Mouse (Mus musculus) midbrain, postnatal 0 days (tissue): ENCODE measurements at regions not wholly inside any gene's neighbourhood (a gene's known extent, or its start where the extent isn't known, plus 50 kb on each side); places are given as distances from the start of the nearest gene placed in this dataset.
A peak's percentile ranks its signal among the peaks of the same experiment; 100 is the strongest.

ENCODE experiments used
- ATAC-seq: fragments of 200-750 bp; cut with Nextera tagmentation; 2 replicates; pipeline ENCODE4 v1.8.0; 2017; ENCODE audit warnings: moderate number of reproducible peaks, mild to moderate bottlenecking, moderate TSS enrichment, moderate library complexity; ENCODE audit not compliant: low FRiP score
- DNase-seq: peaks from one replicate; pipeline ENCODE4 v3.0.0-alpha.2; 2015; ENCODE audit warnings: low spot score
- H3K27ac ChIP-seq: fragments of 300-500 bp; sonication (generic); 2 replicates; pipeline ENCODE4 v1.5.1; 2014; ENCODE audit warnings: low read depth, mild to moderate bottlenecking, low read length, mixed read lengths
- H3K27me3 ChIP-seq: fragments of 300-500 bp; sonication (generic); 2 replicates; pipeline ENCODE4 v1.6.1; 2014; ENCODE audit warnings: low read length, control low read depth, mixed read lengths; ENCODE audit not compliant: insufficient read depth
- H3K36me3 ChIP-seq: fragments of 300-500 bp; sonication (generic); 2 replicates; pipeline ENCODE4 v1.6.1; 2014; ENCODE audit warnings: low read length, control low read depth, mixed read lengths; ENCODE audit not compliant: insufficient read depth
- H3K4me1 ChIP-seq: fragments of 300-500 bp; sonication (generic); 2 replicates; pipeline ENCODE4 v1.6.1; 2014; ENCODE audit warnings: mild to moderate bottlenecking, control low read depth, antibody characterized with exemption, low read length, mixed read lengths; ENCODE audit not compliant: insufficient read depth
- H3K4me2 ChIP-seq: fragments of 300-500 bp; sonication (generic); 2 replicates; pipeline ENCODE4 v1.6.1; 2014; ENCODE audit warnings: low read depth, mild to moderate bottlenecking, low read length, mixed read lengths; ENCODE audit not compliant: poor library complexity, severe bottlenecking
- H3K4me3 ChIP-seq: fragments of 300-500 bp; sonication (generic); 2 replicates; pipeline ENCODE4 v1.5.1; 2014; ENCODE audit warnings: low read depth, mild to moderate bottlenecking, low read length, moderate library complexity
- H3K9ac ChIP-seq: fragments of 300-500 bp; sonication (generic); replicated peaks from 2 replicates; pipeline ENCODE4 v1.6.1; 2014; ENCODE audit warnings: mild to moderate bottlenecking, low read length, moderate library complexity, mixed read lengths; ENCODE audit not compliant: poor library complexity, severe bottlenecking
- H3K9me3 ChIP-seq: fragments of 300-500 bp; sonication (generic); 2 replicates; pipeline ENCODE4 v1.6.1; 2016; ENCODE audit warnings: low read length, control low read depth
- CTCF ChIP-seq: IDR thresholded peaks from 2 replicates; pipeline ENCODE4 v1.5.1; 2016; ENCODE audit warnings: antibody characterized with exemption, mild to moderate bottlenecking
- WGBS: fragments of 180-500 bp; shearing (Covaris S2); extraction: QIAGEN DNeasy Blood & Tissue Kit; methylation state at CpG from one replicate; pipeline ENCODE4 v1.1.7; 2014; 5-methylcytosine and 5-hydroxymethylcytosine counted together

- Histone ChIP-seq H3K27ac (no peak overlapping the region), H3K27me3 (no peaks in the 10 kb centered on the region), H3K9me3 (no peaks in the 10 kb centered on the region), H3K36me3 (no peaks in the 10 kb centered on the region), H3K4me2 (no peak overlapping the region), H3K4me3 (no peak overlapping the region), H3K9ac (no peak overlapping the region), H3K4me1 (peaks cover 2% of the 10 kb centered on the region; the same call in 1 of the 2 replicates)
- ATAC-seq (no peak), DNase-seq (peak; percentile 76)
- TF ChIP-seq CTCF, result peak; percentile 78
- 5% methylated on average over 3 of the region's 3 CpGs for WGBS
Observed at GRCm38 (mm10) chr11:40596347-40596746, 98.7 kb downstream of the Mat2b start.

- Histone ChIP-seq H3K27me3 (no peaks in the 10 kb centered on the region), H3K4me1 (no peaks in the 10 kb centered on the region), H3K9ac (no peak overlapping the region), H3K4me2 (no peak overlapping the region), H3K27ac (no peak overlapping the region), H3K9me3 (no peaks in the 10 kb centered on the region), H3K4me3 (no peak overlapping the region), H3K36me3 (no peaks in the 10 kb centered on the region)
- TF ChIP-seq CTCF, result no peak
- WGBS, result 89% methylated on average over 4 of the region's 4 CpGs
- ATAC-seq (no peak), DNase-seq (peak; percentile 43)
Observed at GRCm38 (mm10) chr11:40592056-40592455, 102.9 kb downstream of the Mat2b start.

DNA sequence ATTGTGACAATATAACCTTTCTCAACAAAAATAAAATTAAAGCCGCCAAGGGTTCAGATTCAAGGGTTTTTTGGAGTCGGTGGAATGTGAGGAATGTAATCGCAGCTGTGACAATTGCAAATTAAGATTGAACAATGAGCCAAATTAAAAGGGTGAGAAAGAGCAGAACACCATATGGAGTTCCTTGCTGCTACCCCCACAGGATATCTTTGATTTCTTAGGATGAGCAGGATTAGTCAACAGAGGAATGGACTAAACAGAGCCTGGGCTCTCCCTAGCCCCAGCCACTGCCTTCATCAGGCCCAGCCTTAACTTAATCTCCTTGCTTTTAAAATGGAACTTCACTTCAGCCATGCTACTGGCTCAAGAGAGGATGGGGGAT, 121.3 kb downstream of the Mat2b start:
- Histone ChIP-seq H3K4me3 (no peak overlapping the region), H3K9ac (no peak overlapping the region), H3K36me3 (no peaks in the 10 kb centered on the region), H3K27ac (no peak overlapping the region), H3K4me2 (no peak overlapping the region), H3K9me3 (no peaks in the 10 kb centered on the region), H3K4me1 (no peaks in the 10 kb centered on the region), H3K27me3 (no peaks in the 10 kb centered on the region)
- 25% methylated on average over 3 of the region's 3 CpGs for WGBS
- no peak for ATAC-seq
- peak; percentile 11 for DNase-seq
- no peak for TF ChIP-seq CTCF

DNA sequence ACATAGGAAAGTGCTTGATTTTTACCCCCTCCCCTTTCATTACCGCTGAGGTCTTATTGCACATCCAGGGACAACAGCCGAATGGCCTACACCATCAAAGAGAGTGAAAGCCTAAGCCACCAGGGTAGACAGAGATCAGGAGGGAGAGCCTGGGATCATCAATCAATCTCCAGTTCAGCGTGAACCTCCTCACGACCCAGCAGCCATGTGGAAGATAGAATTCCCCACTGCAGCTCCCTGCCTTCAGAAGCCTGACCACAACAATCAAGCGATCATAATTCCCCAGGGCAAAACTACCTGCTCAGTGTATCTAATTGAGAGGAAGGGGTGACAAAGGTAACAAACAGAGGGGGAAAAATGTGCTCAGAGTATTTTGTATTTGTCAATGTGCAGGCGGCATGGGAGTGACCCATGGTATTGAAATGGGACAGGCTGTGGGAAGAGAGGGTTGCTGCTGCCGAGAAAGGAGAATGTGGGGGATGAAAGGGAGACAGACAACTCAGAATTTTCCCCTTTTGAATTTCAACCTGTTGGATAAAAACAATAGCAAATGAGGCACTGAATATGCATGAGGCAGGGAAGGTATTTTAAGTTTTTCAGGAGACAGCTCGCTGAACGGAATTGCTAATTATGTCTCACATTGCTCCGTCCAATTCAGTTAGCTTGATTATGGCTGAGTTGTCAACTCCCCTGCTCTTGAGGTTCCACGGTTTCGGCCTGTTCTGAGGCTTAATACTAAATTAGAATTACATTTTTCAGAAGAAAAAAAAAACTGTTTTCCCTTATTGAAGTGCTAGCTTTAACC, 121.8 kb downstream of the Mat2b start:
- no peaks in the 10 kb centered on the region for H3K36me3 ChIP-seq
- H3K9me3 ChIP-seq, result no peaks in the 10 kb centered on the region
- peak overlapping the region; percentile 2; the same call in 1 of the 2 replicates for H3K4me2 ChIP-seq
- 25% methylated on average over 12 of the region's 12 CpGs for WGBS
- TF ChIP-seq CTCF, result no peak
- no peak overlapping the region for H3K4me3 ChIP-seq
- no peak overlapping the region for H3K9ac ChIP-seq
- no peaks in the 10 kb centered on the region for H3K27me3 ChIP-seq
- ATAC-seq (no peak), DNase-seq (peak; percentile 34)
- H3K27ac ChIP-seq, result no peak overlapping the region
- no peaks in the 10 kb centered on the region for H3K4me1 ChIP-seq

DNA sequence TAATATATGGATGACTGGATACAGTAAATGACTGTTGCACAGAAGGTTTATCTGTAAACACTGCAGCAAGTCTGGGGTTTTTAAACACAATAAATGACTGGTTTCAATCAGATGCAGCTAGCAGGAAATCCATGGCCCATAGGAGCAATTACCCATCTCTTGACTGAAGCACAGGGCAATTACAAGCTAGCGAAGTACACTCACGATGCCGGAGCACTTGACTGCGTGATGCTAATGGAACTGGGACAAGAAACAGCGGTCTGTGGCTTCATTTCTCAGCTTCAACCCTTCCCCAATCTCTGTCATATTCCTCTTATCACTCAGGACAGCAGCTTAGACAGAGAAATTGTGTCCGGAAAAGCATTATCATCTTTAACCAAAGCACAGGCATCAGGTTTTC, 132.1 kb downstream of the Mat2b start:
- H3K4me1 ChIP-seq, result no peaks in the 10 kb centered on the region
- no peaks in the 10 kb centered on the region for H3K9me3 ChIP-seq
- no peaks in the 10 kb centered on the region for H3K27me3 ChIP-seq
- peak; percentile 18 for DNase-seq
- H3K9ac ChIP-seq, result no peak overlapping the region
- no peak overlapping the region for H3K4me2 ChIP-seq
- H3K36me3 ChIP-seq, result no peaks in the 10 kb centered on the region
- no peak for TF ChIP-seq CTCF
- WGBS, result 64% methylated on average over 6 of the region's 6 CpGs
- ATAC-seq, result no peak
- no peak overlapping the region for H3K4me3 ChIP-seq
- H3K27ac ChIP-seq, result no peak overlapping the region

DNA sequence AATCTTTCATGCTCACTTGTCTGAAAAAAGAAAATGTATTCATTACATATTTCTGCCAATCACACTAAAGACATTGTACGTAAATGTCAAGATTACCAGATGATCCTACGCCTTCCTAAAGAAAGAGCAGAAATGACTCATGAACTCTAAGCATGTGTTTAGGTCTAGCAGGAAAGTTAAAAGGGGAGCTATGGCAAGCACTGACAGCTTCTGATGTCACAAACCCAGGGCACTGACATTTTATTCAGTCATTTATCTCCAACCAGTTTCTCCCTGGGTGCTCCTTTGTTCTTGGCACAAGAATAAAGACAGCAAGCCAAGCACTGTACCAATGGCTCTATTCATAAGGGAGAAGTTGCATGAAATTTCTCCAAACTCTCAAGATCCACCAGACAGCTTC, 133.0 kb downstream of the Mat2b start:
- H3K4me3 ChIP-seq, result no peak overlapping the region
- H3K27ac ChIP-seq, result no peak overlapping the region
- H3K27me3 ChIP-seq, result no peaks in the 10 kb centered on the region
- DNase-seq, result no peak
- no peak for TF ChIP-seq CTCF
- no peaks in the 10 kb centered on the region for H3K9me3 ChIP-seq
- ATAC-seq, result no peak
- H3K9ac ChIP-seq, result no peak overlapping the region
- H3K36me3 ChIP-seq, result no peaks in the 10 kb centered on the region
- no peak overlapping the region for H3K4me2 ChIP-seq
- no peaks in the 10 kb centered on the region for H3K4me1 ChIP-seq
- WGBS, result 84% methylated on average over 2 of the region's 2 CpGs
